Mouse (Mus musculus): ENCODE measurements around the gene Myd88. TPM values are rescaled to one million over a fixed set of nuclear protein-coding genes. Genes with fewer than 3 reads are reported as not detected.
A peak's percentile ranks its signal among the peaks of the same experiment; 100 is the strongest.

Gene Myd88
- polyA plus RNA-seq, 1 experiment = 27.0 TPM

DNA sequence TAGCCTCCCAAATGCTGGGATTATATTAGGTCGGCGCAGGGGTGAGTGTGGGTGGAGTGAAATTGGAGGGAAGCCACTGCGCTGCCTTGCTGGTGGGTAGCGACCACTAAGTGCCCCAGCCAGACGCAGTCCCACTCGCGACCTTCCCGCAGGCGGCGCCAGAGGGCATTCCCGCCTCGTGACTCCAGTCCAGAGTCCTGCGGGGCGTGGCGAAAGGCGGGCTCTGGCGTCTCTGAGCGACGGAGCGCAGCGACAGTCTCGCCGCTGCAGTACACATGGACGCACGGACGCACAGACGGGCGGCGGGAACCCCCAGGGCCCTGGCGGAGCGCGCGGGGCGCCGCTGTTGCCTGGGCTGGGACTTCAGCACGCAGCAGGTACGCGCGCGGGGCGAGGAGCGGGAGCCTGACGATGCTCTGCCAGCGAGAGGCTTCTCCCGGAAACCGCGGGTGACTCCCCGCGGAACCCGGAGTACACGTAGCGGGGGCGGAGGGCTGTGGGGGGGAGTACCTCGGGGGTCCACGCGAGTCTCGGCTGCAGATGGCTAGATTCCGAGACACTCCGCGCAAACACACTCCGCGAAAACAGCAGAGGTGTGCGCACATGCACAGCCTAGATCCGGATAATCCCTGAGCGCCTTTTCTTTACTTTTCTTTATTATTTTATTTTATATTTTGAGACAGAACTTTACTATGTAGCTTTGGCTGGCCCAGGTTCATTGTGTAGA, 16.3 kb upstream of the Myd88 start, which contains the start of gene Xylb:
Gene Xylb, plus strand, starts transcription at position 51 of the 727 bp plus-strand sequence.
- H3K27me3 ChIP-seq (ENCODE audit: control insufficient read depth, insufficient read depth, low read length) = no peaks in the 10 kb centered on the region
- WGBS = 3% methylated on average over 65 of the region's 65 CpGs
- TF ChIP-seq POLR2A (IDR thresholded peaks at IDR 0.05; ENCODE audit: low read depth, low read length) = no peak
- TF ChIP-seq CTCF (IDR thresholded peaks at IDR 0.05; ENCODE audit: extremely low read depth, insufficient read depth, insufficient read length, insufficient replicate concordance) = peak; percentile 52; the same call in 1 of the 2 replicates
- H3K36me3 ChIP-seq (ENCODE audit: control insufficient read depth, insufficient read depth, low read length) = no peaks in the 10 kb centered on the region
- H3K27ac ChIP-seq (ENCODE audit: insufficient read depth, low read length) = no peak within 1 kb of the TSS
- DNase-seq (ENCODE audit: low read depth in 1 of 2, low spot score in 2 of 2) = peak; percentile 35 to 84
- H3K4me1 ChIP-seq (ENCODE audit: control insufficient read depth, insufficient read depth, insufficient read length) = peaks cover 3% of the 10 kb centered on the region; the same call in 1 of the 2 replicates
- peak within 1 kb of the TSS; percentile 65 for H3K4me3 ChIP-seq (ENCODE audit: extremely low read depth, insufficient read depth, insufficient read length)

DNA sequence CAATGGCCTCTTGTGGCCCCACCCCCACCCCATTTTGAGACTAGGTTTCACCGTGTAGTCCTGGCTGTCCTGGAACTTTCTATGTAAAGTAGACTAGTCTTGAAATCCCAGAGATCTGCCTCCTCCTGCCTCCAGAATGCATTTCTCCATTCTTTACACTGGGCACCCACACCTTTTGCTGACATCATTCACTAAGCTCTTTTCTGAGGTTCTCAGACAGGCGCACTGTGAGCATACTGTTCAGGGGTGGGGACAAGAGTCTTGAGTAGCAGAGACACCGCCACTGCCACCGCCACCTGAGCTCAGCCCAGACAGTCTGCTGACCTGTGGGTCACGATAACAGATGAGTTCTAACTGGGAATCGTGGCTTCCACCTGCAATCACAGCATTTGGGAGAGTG, 14.7 kb upstream of the Myd88 start:
- 88% methylated on average over 6 of the region's 6 CpGs for WGBS
- no peak overlapping the region for H3K4me3 ChIP-seq (ENCODE audit: extremely low read depth, insufficient read depth, insufficient read length)
- DNase-seq (ENCODE audit: low read depth in 1 of 2, low spot score in 2 of 2) = no peak
- no peak for TF ChIP-seq POLR2A (IDR thresholded peaks at IDR 0.05; ENCODE audit: low read depth, low read length)
- TF ChIP-seq CTCF (IDR thresholded peaks at IDR 0.05; ENCODE audit: extremely low read depth, insufficient read depth, insufficient read length, insufficient replicate concordance) = no peak
- peaks cover 1% of the 10 kb centered on the region; the same call in 1 of the 2 replicates for H3K36me3 ChIP-seq (ENCODE audit: control insufficient read depth, insufficient read depth, low read length)
- H3K27me3 ChIP-seq (ENCODE audit: control insufficient read depth, insufficient read depth, low read length) = no peaks in the 10 kb centered on the region
- H3K4me1 ChIP-seq (ENCODE audit: control insufficient read depth, insufficient read depth, insufficient read length) = peaks cover 3% of the 10 kb centered on the region; the same call in 1 of the 2 replicates
- no peak overlapping the region for H3K27ac ChIP-seq (ENCODE audit: insufficient read depth, low read length)

DNA sequence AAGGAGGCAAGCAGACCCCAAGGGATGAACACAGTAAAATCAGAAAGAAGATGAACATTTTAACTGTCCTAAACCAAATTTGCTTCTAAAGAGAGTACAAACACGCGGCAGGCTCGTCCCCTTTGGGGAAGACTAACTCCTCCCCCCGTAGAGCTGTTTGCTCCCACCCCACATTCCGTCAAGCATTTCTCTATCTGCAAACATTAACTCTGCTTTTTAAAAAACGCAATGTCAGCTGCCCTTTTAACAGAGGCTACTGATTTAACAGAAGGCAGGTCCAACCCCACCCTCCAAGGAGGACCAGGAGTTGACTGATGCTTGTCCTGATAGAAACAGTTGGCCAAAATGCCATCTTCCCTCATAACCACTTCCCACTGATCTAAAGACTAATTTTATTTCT, 12.7 kb upstream of the Myd88 start:
- no peak overlapping the region for H3K27ac ChIP-seq (ENCODE audit: insufficient read depth, low read length)
- H3K27me3 ChIP-seq (ENCODE audit: control insufficient read depth, insufficient read depth, low read length) = no peaks in the 10 kb centered on the region
- DNase-seq (ENCODE audit: low read depth in 1 of 2, low spot score in 2 of 2) = no peak
- 90% methylated on average over 6 of the region's 6 CpGs for WGBS
- TF ChIP-seq POLR2A (IDR thresholded peaks at IDR 0.05; ENCODE audit: low read depth, low read length) (no peak), CTCF (IDR thresholded peaks at IDR 0.05; ENCODE audit: extremely low read depth, insufficient read depth, insufficient read length, insufficient replicate concordance) (no peak)
- H3K4me1 ChIP-seq (ENCODE audit: control insufficient read depth, insufficient read depth, insufficient read length) = peaks cover 3% of the 10 kb centered on the region; the same call in 1 of the 2 replicates
- H3K4me3 ChIP-seq (ENCODE audit: extremely low read depth, insufficient read depth, insufficient read length) = no peak overlapping the region
- H3K36me3 ChIP-seq (ENCODE audit: control insufficient read depth, insufficient read depth, low read length) = peaks cover 8% of the 10 kb centered on the region

GRCm38 (mm10) chr9:119352060-119352459, 10.8 kb upstream of the Myd88 start:
- no peak overlapping the region for H3K27ac ChIP-seq (ENCODE audit: insufficient read depth, low read length)
- no peaks in the 10 kb centered on the region for H3K4me1 ChIP-seq (ENCODE audit: control insufficient read depth, insufficient read depth, insufficient read length)
- H3K27me3 ChIP-seq (ENCODE audit: control insufficient read depth, insufficient read depth, low read length) = no peaks in the 10 kb centered on the region
- H3K36me3 ChIP-seq (ENCODE audit: control insufficient read depth, insufficient read depth, low read length) = peaks cover 12% of the 10 kb centered on the region
- DNase-seq (ENCODE audit: low read depth in 1 of 2, low spot score in 2 of 2) = peak in 1 of 2 experiments; percentile 71
- no peak overlapping the region for H3K4me3 ChIP-seq (ENCODE audit: extremely low read depth, insufficient read depth, insufficient read length)
- peak; percentile 95 for TF ChIP-seq CTCF (IDR thresholded peaks at IDR 0.05; ENCODE audit: extremely low read depth, insufficient read depth, insufficient read length, insufficient replicate concordance)
- no peak for TF ChIP-seq POLR2A (IDR thresholded peaks at IDR 0.05; ENCODE audit: low read depth, low read length)
- WGBS = 45% methylated on average over 4 of the region's 4 CpGs

GRCm38 (mm10) chr9:119350947-119351705, 9.9 kb upstream of the Myd88 start:
- no peak for DNase-seq (ENCODE audit: low read depth in 1 of 2, low spot score in 2 of 2)
- TF ChIP-seq POLR2A (IDR thresholded peaks at IDR 0.05; ENCODE audit: low read depth, low read length) (no peak), CTCF (IDR thresholded peaks at IDR 0.05; ENCODE audit: extremely low read depth, insufficient read depth, insufficient read length, insufficient replicate concordance) (no peak)
- Histone ChIP-seq H3K27ac (ENCODE audit: insufficient read depth, low read length) (no peak overlapping the region), H3K27me3 (ENCODE audit: control insufficient read depth, insufficient read depth, low read length) (no peaks in the 10 kb centered on the region), H3K4me1 (ENCODE audit: control insufficient read depth, insufficient read depth, insufficient read length) (no peaks in the 10 kb centered on the region), H3K4me3 (ENCODE audit: extremely low read depth, insufficient read depth, insufficient read length) (no peak overlapping the region), H3K36me3 (ENCODE audit: control insufficient read depth, insufficient read depth, low read length) (peaks cover 16% of the 10 kb centered on the region)
- WGBS = 90% methylated on average over 10 of the region's 10 CpGs

- Histone ChIP-seq H3K27ac (ENCODE audit: insufficient read depth, low read length) (no peak overlapping the region), H3K4me1 (ENCODE audit: control insufficient read depth, insufficient read depth, insufficient read length) (no peaks in the 10 kb centered on the region), H3K4me3 (ENCODE audit: extremely low read depth, insufficient read depth, insufficient read length) (no peak overlapping the region), H3K27me3 (ENCODE audit: control insufficient read depth, insufficient read depth, low read length) (no peaks in the 10 kb centered on the region), H3K36me3 (ENCODE audit: control insufficient read depth, insufficient read depth, low read length) (peaks cover 21% of the 10 kb centered on the region)
- DNase-seq (ENCODE audit: low read depth in 1 of 2, low spot score in 2 of 2) = no peak
- TF ChIP-seq POLR2A (IDR thresholded peaks at IDR 0.05; ENCODE audit: low read depth, low read length) (no peak), CTCF (IDR thresholded peaks at IDR 0.05; ENCODE audit: extremely low read depth, insufficient read depth, insufficient read length, insufficient replicate concordance) (no peak)
- WGBS = 96% methylated on average over 3 of the region's 3 CpGs
Observed at GRCm38 (mm10) chr9:119350531-119350930, 9.3 kb upstream of the Myd88 start.
